Mouse (Mus musculus) kidney, postnatal 14 days (tissue): Measurements from ENCODE around the gene Ror1.

ENCODE experiments used
- DNase-seq: peaks from one replicate; pipeline ENCODE4 v3.0.0; 2022; ENCODE audit warnings: mixed read lengths

Gene Ror1

GRCm38 (mm10) chr4:100165790-100166189, 70.2 kb downstream of the Ror1 start:
- DNase-seq = no peak

- no peak for DNase-seq
Measured at GRCm38 (mm10) chr4:100166871-100167270, 71.3 kb downstream of the Ror1 start.

- DNase-seq = no peak
Measured at GRCm38 (mm10) chr4:100169683-100170082, 74.1 kb downstream of the Ror1 start.

DNA sequence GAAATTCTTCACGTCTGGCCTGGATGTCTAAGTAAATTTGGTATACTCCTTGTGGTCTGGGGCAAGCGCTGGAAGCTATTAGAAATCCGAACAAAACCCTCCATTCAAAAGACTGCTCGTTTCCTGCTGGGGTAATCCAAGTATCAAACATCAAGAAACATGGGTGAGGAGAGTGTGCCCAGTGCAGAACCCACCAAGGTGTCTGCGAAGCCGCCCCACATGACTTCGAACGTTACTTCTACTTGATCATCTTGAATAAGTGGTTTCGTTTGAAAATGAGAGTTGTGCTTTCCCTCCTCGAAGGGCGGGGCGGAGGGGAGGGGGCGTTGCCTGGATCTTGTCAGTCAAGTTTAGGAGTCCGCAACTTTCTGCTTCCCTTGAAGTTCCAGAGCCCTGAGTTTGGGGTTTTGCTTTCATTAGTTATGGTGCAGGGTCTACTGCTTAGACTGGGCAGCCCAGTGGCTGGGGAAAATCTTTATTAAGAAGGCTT, 74.6 kb downstream of the Ror1 start:
- DNase-seq = no peak

- DNase-seq = no peak
Measured at GRCm38 (mm10) chr4:100170743-100171142, 75.2 kb downstream of the Ror1 start.

- peak; percentile 25 for DNase-seq
Measured at GRCm38 (mm10) chr4:100171483-100171898, 75.9 kb downstream of the Ror1 start.

DNA sequence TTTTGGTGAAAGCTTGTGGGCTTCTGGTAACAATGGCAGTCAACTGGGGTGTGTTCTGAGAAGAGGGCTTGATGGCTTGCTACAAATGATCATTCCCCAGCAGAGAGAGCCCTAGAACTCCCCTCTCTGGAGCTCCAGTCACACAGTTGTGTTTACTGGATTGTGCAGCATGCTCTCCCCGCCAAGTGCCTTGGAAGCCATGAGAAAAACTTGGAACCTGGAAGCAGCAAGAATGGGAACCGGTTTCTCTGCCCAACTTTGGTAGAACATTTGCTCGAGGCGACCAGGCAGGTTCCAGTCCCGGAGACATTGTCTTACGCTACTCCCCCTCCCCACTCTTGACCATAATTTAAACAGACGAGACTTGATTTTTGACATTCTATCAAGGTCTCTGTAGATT, 80.0 kb downstream of the Ror1 start:
- no peak for DNase-seq

- no peak for DNase-seq
Measured at GRCm38 (mm10) chr4:100178316-100178715, 82.7 kb downstream of the Ror1 start.

DNA sequence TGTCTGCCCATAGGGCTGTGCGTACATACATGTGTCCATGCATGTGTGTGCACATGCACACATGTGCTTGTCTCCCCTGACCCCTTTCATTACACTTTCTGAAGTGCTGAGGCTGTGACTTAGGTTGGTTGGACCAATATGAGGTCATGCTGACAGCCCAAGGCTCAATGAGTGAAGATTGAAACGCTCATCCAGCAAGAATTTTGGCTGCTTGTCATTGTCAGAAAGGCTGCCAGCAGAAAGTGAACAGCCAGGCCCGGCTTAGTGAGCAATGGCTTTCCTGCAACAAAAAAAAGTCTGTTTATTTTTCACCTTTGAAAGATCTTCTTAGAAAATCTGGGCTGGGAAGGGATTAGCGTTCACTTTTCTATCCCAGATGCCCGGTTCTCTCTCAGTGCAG, 86.1 kb downstream of the Ror1 start:
- no peak for DNase-seq

- no peak for DNase-seq
Measured at GRCm38 (mm10) chr4:100186781-100187180, 91.2 kb downstream of the Ror1 start.

DNA sequence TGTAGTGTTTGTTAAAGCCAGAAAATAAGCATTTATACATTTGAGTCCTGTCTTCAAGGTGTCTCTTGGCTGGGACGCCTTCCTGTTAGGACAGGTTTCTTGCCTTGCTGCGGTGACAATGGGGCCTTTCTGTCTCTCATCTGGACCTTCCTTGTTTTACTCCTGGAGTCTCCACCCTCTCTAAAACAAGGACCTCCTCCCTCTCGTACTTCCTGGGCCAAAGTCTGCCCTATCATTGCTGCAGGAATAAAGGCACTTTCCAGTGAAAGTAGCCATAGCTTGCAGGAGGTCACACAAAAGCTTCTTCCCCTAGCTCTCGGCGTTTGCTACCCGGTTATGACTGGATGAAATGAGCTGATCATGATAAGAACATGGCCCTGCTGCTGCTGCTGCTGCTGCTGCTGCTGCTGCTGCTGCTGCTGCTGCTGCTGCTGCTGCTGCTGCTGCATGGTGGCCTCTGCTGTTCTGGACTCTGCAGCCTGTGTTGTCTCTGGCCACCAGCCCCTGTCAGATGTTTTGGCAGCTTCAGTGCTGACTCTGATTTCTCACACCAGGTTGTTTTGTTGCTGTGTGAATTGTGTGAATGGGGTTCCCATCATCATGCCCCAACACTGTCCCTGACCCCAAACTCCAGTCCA, 92.1 kb downstream of the Ror1 start:
- peak; percentile 10 for DNase-seq

DNA sequence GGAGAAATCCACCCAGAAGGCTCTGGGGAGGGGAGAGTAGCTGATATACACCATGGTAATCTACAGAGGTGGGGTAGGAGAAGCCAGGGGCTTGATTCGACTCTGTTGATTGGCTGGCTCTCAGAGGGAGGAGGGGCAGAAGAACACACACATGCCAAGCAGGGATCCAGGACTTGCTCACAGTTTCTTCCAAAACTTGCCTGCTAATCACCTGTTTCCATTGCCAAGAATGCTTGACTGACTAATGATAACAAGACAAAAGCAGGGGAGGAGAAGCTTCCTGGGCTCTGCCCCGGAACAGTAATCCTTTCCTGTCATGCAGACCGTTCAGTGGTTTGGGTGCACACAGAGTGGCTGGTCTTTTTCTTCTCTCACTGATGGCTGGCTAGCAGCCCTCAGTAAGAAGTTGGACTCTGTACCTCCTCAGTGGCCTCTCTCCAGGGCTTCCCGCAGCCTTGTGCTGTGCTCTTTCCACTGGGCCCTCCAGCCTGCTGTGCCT, 92.7 kb downstream of the Ror1 start:
- peak; percentile 44 for DNase-seq

GRCm38 (mm10) chr4:100191483-100191882, 95.9 kb downstream of the Ror1 start:
- DNase-seq = no peak

DNA sequence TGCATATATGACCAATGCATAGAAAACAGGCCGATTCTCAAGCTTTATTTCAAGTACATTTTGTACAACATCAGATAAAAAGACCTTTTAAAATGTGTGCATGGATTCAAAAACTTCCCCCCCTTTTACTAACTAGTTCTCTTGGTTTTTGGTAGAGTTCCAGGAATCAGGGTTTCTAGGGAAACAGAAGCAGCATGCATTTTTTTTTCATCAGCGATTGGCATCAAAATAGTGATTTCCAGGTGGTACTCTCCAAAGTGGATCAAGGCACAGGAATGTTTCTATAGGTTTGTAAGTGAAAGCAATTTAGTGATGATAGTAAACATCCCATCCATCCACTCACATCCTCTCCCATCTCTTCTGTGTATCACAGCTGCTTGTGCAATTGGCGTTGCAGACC, 98.5 kb downstream of the Ror1 start:
- DNase-seq = no peak

- DNase-seq = no peak
Measured at GRCm38 (mm10) chr4:100196255-100196793, 100.7 kb downstream of the Ror1 start.

- no peak for DNase-seq
Measured at GRCm38 (mm10) chr4:100198275-100198674, 102.7 kb downstream of the Ror1 start.

DNA sequence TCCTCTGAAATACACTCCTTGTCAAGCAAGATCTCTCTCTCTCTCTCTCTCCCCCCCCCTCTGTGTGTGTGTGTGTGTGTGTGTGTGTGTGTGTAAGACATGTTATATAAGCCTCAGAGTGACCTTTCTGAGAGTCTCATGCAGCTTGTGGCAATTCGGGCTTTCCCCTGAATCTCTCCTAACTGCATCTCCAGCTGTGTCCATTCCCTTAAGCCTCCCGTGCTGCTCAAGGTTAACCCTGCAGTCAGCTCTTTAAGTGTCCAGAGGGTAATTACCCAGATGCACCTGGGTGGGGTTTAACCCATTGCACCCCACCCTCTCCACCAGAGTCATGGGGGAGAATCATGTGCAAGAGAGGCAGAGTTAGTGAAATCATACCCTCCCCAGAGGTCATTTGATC, 105.7 kb downstream of the Ror1 start:
- no peak for DNase-seq

DNA sequence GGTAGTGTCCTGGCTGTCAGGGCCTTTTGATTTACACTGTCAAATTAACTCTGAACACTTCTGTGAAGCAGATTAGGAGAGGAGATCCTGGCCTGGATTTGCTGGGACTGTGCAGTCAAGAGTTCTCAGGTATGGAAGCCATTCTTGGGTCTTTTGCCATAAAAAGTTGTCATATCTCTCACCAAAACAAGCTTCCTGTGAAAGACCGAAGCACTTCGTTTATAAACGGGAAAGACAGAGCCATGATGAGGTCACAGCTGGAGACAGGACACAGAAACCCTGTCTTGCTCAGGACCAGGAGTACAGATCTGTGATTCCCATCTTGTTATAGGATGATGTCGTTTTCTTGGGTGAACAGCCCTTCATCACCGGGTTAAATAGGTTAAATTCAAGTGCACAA, 107.5 kb downstream of the Ror1 start:
- no peak for DNase-seq

DNA sequence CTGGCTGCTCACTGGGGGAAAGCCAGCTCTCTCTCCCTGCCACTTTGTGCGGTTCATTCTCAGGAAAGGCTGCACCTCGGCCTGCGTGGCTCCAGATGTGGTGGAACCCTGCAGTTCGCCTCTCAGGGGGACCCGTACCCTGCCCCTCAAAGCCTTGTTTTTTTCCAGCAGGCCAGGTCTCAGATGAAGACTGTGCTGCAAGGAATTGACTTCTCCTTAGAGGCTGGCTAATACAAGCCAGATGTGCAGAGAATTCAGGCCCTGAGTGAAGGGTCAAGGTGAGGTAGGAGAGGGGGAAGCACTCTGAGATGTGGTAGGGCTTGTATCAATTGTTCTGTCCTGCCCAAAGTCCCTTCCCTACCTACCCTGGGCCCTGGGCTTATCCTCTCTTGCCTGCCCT, 108.1 kb downstream of the Ror1 start:
- DNase-seq = no peak

DNA sequence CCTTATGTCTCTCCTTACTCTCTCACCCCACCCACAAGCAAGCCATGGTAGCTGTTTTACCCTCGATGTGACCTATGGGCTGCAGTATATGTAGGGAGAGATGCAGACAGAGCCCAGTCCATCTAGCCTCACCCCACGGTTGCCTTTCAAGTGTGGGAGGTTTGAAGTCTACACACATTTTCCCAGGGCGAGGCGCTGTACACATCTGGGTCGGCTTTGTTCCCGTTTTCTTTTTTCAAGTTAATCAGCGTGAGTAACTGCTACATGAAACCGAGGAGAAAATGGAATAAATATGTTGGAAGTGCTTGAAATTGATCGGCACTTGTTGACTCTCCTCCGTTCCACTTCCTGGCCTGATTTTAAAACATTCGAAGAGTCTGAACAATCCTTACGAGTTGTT, 108.8 kb downstream of the Ror1 start:
- DNase-seq = no peak

- DNase-seq = no peak
Measured at GRCm38 (mm10) chr4:100208081-100208480, 112.5 kb downstream of the Ror1 start.

- no peak for DNase-seq
Measured at GRCm38 (mm10) chr4:100209106-100209505, 113.5 kb downstream of the Ror1 start.

- no peak for DNase-seq
Measured at GRCm38 (mm10) chr4:100211331-100211730, 115.7 kb downstream of the Ror1 start.

- DNase-seq = peak; percentile 50
Measured at GRCm38 (mm10) chr4:100214324-100215215, 119.0 kb downstream of the Ror1 start.
